Mouse (Mus musculus): ENCODE results near the gene Slc12a6.

Gene Slc12a6

GRCm38 (mm10) chr2:112328069-112328777 is 62.6 kb downstream of the Slc12a6 start:
- in situ Hi-C loops (cut with MseI, MboI) = no loop called here

DNA sequence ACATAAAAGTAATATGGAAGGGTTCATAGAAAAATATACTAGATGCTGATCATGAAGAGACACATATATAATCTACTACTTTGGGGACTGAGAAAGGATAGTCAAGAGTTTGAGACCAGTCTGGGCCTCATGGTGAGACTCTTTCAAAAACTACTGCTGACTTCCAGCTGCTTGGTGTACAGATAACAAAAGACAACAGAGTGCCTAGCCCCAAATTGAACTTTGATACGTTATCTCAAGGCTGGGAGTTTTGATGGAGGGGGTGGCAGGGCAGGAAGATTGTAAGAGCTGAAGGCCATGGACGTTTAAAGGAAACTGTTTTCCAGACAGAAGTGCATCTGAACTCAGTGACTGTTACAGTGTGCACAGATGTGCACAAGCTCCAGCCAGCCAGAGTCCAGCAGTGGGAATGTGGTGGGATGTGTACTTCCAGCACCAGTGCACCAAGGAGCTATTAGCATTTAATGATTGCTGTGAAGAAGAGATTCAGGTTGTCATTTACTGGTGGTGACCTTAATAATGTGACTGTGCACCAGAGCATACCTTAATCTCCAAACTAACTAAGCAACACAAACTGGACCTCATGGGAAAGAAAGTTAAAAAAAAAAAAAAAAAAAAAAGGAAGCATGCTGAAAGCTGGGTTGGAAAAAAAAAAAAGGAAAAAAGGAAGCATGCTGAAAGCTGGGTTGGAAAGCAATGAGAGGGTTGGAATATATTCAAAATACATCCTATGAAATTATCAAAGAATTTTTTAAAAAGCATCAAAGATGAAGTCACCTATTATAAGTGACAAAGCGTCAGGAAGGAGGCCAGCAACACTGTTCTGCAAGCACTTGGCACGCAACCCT is 66.7 kb downstream of the Slc12a6 start:
- in situ Hi-C loops (cut with MseI, MboI) = no loop called here

DNA sequence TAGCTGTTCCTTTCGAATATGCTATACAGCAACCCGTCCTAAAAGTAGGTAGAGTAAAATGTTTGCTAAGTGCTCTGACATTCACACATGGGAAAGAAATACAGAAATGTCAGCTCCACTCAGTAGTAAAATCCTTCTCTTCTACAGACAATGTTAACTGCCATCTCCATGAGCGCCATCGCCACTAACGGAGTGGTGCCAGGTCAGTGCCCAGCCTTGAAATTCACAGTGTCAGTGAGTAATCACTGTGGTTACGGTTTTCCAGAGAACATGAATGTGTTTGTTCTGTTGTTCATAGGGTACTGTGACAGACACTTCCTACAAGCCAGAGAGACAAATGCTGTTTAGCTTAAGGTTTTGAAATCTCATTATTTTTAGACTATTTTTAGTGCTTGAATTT is 71.6 kb downstream of the Slc12a6 start:
- in situ Hi-C loops (cut with MseI, MboI) = no loop called here

DNA sequence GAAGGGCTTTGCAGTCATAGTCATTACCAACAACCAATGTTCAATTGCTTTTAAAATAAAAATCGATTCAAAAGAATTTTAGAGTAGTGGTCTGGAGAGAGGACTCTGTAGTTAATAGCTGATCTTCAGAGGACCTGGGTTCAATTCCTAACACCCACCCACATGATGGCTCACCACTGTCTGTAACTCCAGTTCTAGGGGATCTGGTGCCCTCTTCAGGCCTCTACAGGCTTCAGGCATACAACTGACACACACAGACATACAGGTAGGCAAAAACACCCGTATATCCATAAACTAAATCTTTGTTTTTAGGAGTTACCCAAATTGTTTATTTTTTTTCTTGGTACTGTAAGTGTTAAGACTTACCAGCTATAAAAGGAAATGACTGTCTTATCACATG is 74.1 kb downstream of the Slc12a6 start:
- in situ Hi-C loops (cut with MseI, MboI) = no loop called here

DNA sequence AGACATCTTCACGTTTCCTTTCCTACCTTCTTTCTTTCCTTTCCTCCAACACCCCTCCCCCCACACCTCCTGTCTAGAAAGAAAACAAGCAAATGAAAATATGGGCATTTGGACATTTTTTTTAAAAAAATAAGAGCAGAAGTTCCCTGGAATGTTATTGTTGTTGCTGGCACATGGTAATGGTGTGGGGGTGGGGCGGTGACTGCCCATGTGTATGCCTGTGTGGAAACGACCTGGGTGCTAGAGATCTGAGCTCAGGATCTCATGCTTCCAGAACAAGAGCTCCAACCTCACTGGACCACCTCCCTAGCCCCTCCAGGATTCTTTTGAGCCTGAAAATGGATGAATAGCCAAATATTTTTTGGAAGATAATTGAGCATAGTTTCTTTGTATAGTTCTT is 75.5 kb downstream of the Slc12a6 start:
- in situ Hi-C loops (cut with MseI, MboI) = no loop called here

DNA sequence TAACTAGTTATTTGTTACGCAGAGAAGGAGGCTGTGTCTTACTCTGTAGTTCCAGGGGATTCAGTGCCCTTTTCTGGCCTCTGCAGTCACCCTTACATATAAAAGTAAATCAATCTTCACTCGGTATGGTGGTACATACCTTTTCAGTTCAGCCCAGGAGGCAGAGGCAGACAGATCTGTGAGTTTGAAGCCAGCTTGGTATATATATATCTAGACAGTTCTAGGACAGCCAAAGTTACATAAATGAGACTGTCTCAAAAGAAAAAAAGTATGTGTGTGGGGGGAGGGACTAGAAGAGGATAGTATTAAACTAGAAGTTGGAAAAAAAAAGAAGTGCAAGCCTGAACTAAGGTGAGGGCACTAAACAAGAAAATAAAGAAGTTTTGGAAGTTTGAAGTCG is 82.6 kb downstream of the Slc12a6 start:
- in situ Hi-C loops (cut with MseI, MboI) = no loop called here

DNA sequence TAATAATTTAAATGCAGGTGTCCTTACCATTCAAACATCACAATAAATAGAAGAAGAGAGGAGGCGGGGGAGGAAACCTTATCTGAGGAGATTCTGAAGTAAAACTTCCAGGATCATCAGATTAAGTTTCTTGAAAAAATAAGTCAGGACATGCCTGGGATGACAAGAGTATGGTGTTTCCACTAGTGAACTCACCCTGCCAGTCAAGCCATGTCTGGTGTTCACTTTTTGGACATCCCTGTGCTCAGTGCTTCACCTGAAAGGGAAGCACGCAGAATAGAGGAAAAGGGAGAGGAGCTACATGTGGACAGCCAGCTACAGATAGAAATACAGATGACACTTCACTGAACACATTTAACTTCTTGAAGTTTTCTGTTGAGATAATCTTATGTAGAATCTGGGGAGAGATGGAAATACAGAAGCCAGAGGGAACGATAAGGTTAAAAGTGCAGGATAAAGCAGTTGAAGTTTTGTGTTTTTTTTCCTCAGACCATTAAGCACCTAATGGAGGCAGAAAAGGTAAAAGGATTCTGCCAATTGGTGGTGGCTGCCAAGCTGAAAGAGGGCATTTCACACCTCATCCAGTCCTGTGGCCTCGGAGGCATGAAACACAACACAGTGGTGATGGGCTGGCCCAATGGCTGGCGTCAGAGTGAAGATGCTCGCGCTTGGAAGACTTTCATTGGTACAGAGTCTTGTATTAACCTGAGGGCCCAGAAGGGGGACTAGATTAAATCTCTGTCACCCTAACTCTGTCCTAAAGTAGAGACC is 88.2 kb downstream of the Slc12a6 start:
- in situ Hi-C loops (cut with MseI, MboI) = no loop called here

- in situ Hi-C loops (cut with MseI, MboI) = no loop called here
Observed at GRCm38 (mm10) chr2:112359611-112360010, 94.0 kb downstream of the Slc12a6 start.

DNA sequence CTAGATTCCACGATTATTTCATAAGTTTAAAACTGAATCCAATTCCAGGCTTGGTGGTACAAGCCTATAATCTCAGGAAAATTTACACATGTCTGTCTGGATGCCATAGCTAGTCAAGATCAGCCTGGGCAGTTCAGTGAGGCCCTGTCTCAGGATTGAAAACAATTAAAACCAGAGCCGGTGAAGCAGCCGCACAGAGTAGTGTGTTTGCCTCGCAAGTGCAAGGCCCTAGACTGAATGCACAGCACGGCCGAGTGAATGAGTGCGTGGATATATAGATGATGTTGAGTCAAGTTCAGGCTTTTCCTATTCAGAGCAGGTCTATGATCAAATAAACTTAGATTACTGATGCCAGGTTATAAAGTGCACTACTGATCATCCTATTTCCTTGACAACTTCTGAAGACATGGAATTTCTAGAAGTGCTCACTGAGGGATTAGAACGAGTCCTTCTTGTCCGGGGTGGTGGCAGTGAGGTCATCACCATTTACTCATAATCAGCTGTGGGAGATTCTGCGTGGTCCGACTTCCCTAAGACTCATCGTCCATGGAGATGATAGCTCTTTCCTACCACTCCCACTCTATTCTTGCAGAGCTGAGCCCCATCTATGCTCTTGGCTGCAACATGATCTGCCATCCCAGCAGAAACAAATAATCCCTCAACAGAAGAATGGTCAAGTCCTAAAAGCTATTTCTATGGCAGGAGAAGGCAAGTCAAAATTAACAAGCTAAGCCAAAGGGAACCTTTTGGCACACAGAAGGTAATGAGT is 94.6 kb downstream of the Slc12a6 start:
- in situ Hi-C loops (cut with MseI, MboI) = no loop called here

DNA sequence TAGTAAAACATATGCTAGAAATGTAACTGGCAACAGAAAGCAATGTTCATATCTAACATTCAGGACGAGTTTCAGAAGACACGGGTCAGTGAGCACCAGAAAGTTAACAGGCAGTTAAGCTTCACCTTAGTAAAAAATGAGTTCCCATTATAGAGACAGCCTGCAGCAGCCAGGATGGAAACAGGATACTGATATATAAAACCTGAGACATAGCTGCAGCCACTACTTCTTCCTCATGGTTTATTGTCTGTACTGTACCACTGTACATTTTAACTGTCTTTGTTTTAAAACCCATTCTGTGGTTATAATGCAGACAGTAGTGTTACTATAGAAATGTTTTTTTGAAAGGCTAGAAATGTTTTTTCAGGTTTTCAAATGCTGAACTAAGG is 95.2 kb downstream of the Slc12a6 start:
- in situ Hi-C loops (cut with MseI, MboI) = no loop called here

- in situ Hi-C loops (cut with MseI, MboI) = no loop called here
Observed at GRCm38 (mm10) chr2:112367222-112367621, 101.6 kb downstream of the Slc12a6 start.

DNA sequence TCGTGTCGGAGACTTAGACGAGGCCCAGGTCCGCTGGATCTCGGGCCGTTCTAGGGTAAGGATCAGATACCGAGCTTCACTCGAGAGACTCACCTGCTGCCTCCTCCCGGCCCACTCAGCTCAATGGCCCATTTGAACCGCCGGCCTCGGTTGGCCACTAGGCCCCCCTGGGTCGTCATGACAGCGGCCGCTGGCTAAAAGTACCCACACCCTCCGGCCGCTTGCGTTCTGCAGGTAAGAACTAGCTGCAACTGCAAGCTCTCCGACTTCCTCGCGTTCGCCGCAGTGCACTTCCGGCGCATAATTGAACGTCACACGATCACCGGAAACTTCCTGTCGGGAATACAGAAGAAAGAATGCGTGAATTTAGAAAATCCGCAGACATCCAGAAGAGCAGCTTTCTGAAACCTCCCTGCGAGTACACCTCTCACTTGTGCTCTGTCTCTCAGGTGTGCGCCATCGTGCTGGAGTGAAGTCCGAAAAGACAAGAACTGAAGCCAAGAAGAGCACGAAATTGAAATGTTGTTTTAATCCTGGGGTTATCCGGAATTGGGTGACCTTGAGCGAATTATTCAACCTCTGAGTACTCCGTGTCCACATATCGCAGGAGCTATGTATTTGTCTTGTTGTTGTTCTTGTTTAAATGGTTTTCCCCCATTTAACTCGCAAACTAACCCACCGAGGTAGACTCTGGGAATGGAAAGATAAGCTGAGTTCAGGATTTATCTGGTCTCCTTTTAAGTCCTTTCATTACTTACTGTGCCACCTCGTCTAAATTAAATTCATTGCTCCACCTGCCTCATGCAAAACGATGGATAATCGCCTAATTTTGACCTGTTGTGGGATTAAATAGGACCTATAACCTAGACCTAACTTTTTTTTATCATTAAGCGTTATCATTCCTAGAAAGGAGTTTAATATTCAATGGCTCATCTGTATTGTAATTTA is 102.4 kb downstream of the Slc12a6 start, which contains the start of gene Emc4:
TSS of gene Emc4 (minus strand) at position 302 of the 948 bp plus-strand sequence.
- in situ Hi-C loops (cut with MseI, MboI) = no loop called here

- in situ Hi-C loops (cut with MseI, MboI) = loop anchor here in 1 of 2 experiments (10.0 kb wide), 1 partner anchor 115 kb away; the partner anchor contains the start of gene Chrm5
Observed at GRCm38 (mm10) chr2:112369941-112370340, 104.3 kb downstream of the Slc12a6 start.

GRCm38 (mm10) chr2:112373141-112373540 is 107.5 kb downstream of the Slc12a6 start:
- in situ Hi-C loops (cut with MseI, MboI) = loop anchor here in 1 of 2 experiments (10.0 kb wide), 1 partner anchor 112 kb away; the partner anchor contains the start of gene Chrm5

GRCm38 (mm10) chr2:112374610-112375009 is 109.0 kb downstream of the Slc12a6 start:
- in situ Hi-C loops (cut with MseI, MboI) = loop anchor here in 1 of 2 experiments (10.0 kb wide), 1 partner anchor 110 kb away; the partner anchor contains the start of gene Chrm5

DNA sequence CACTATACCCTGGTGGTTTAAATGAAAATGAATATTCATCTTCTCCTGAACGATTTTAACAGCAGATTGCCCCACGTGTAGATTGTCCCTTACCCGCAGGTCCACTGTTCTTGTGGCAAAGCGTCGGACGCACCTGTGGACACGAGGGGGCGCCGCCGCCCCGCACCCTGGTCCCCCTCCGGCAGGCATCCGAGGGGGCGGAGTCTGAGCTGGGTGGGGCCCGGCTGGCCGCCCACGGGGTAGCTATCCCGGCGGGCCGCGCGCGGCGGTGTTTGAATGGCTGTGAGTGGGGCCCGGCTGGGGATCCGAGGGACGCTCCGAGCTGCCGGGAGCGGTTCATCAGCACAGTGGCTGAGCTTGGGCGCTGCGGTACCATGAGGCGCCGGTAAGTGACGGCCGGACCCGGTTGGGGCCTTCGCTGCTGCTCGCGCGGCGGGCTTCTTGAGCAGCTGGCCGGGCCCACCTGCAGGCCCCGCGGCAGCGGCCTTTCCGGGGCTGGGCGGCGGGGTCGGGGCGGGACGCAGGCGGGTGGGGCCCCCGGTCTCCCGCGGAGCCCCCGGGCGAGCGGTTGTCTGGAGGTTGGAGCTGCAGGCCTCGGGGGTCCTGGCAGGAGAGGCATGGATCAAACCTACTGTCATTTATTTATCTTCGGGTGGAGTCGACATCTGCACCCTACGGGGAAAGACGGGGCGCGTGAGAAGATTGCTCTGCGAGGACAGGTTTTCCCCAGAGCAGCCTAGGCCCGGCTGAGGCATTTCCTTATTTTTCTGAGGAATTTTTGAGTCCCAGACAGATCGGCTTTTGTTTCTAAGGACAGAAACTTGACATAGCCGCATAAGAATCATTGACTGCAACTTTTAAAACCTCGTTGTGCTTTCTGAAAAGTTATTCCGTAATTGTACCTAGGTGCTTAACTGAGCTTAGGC is 113.6 kb downstream of the Slc12a6 start, which contains the start of gene Katnbl1:
TSS of gene Katnbl1 (plus strand) at position 239 of the 926 bp plus-strand sequence.
- in situ Hi-C loops (cut with MseI, MboI) = loop anchor here in 1 of 2 experiments (10.0 kb wide), 1 partner anchor 106 kb away; the partner anchor contains the start of gene Chrm5

GRCm38 (mm10) chr2:112380131-112380530 is 114.5 kb downstream of the Slc12a6 start:
- in situ Hi-C loops (cut with MseI, MboI) = no loop called here

- in situ Hi-C loops (cut with MseI, MboI) = no loop called here
Observed at GRCm38 (mm10) chr2:112381219-112381618, 115.6 kb downstream of the Slc12a6 start.

DNA sequence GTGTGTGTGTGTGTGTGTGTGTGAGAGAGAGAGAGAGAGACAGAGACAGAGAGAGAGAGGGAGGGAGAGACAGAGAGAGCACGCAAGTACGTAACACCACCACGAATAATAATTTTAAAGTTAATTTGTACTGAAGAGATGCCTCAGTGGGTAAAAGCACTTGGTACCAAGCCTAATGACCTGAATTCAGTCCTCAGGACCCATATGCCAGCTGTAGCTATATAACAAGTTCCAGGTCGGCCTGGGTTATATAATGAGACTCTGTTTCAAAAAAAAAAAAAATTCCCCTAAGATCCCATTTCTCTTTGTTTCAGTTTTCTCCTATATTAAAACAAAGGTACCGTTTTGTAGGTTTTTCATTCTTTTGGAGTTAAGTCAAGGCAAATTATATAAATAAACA is 125.2 kb downstream of the Slc12a6 start:
- in situ Hi-C loops (cut with MseI, MboI) = no loop called here
